Mouse (Mus musculus) CD4-positive naive resting alpha-beta T cell, adult 76 days (primary cell): Measurements from ENCODE around the gene Zfp42. TPM values are rescaled to one million over a fixed set of nuclear protein-coding genes. Genes with fewer than 3 reads are reported as not detected.

Experiments used
- total RNA-seq: library from RNA; stranded (reverse); gene quantifications from one replicate; pipeline ENCODE4 v1.2.4, GENCODE M21; 2023

The Zfp42 gene
- not detected for total RNA-seq

DNA sequence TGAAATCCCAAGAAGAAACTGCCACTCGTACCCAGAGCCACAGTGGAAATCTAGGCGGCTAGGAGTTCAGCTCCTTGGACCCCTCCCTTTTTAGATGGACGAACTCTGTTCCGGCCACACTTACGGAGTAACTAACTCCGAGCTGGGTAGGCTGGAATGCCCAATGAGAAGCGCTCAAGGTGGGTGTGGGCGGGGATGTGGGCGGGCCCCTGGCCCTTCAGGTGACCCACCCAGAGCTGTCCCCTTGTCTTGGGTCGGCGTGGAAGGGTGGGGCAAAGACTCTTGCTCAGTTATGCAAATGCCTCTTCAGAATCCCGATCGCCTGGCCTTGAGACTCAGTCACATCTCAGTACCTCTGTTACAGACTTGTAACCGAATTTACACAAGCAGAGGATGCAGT is at the start of gene Zfp42:
Zfp42 (minus strand) TSS at position 85 of the 400 bp plus-strand sequence.

Other genes starting within 250 kb of the Zfp42 start
- gene Triml1, start 165.5 kb downstream of the Zfp42 start, total RNA-seq = not detected
- not detected for gene Triml2, start 126.4 kb downstream of the Zfp42 start, total RNA-seq
- gene Adam26b, start 221.1 kb upstream of the Zfp42 start, total RNA-seq = not detected